Mouse (Mus musculus) ES-E14 (cell line): Measurements from ENCODE around the gene Asrgl1. TPM values are rescaled to one million over a fixed set of nuclear protein-coding genes. Genes with fewer than 3 reads are reported as not detected.

Source experiments
- DNase-seq: peaks from one replicate; pipeline ENCODE4 v3.0.0-alpha.2; 2013; ENCODE audit warnings: low read depth, low spot score
- H3K27ac ChIP-seq: 2 replicates; pipeline ENCODE4 v1.5.1; 2012; ENCODE audit warnings: low read depth, mild to moderate bottlenecking, low read length, moderate library complexity, mixed read lengths; ENCODE audit not compliant: poor library complexity, insufficient read depth, severe bottlenecking
- H3K36me3 ChIP-seq: 2 replicates; pipeline ENCODE4 v1.6.1; 2012; ENCODE audit warnings: mild to moderate bottlenecking, low read length, moderate library complexity, mixed read lengths; ENCODE audit not compliant: control insufficient read depth, poor library complexity, insufficient read depth, severe bottlenecking
- H3K4me1 ChIP-seq, 2 experiments: fragments of 150-350 bp in 1 of 2; sonication (generic) in 1 of 2; 2 replicates each; pipeline ENCODE4 v1.6.1; 2012; ENCODE audit warnings: low read length in 2 of 2, mild to moderate bottlenecking in 1 of 2, mixed read lengths in 1 of 2; ENCODE audit not compliant: control insufficient read depth in 2 of 2, insufficient read depth in 2 of 2, poor library complexity in 1 of 2
- H3K4me3 ChIP-seq, 2 experiments: fragments of 150-350 bp in 1 of 2; sonication (generic) in 1 of 2; 2 replicates each; pipeline ENCODE4 v1.5.1; 2012; ENCODE audit warnings: low read length in 2 of 2, low read depth in 1 of 2, mild to moderate bottlenecking in 1 of 2, mixed read lengths in 1 of 2; ENCODE audit not compliant: insufficient read depth in 1 of 2, poor library complexity in 1 of 2, severe bottlenecking in 1 of 2
- H3K9ac ChIP-seq: 2 replicates; pipeline ENCODE4 v1.6.1; 2012; ENCODE audit warnings: low read depth, mild to moderate bottlenecking, low read length, mixed read lengths; ENCODE audit not compliant: poor library complexity, insufficient read depth, severe bottlenecking
- H3K9me3 ChIP-seq: fragments of 150-350 bp; sonication (generic); 2 replicates; pipeline ENCODE4 v1.6.1; 2012; ENCODE audit warnings: low read depth, mild to moderate bottlenecking, low read length; ENCODE audit not compliant: control insufficient read depth, insufficient read depth
- CHD2 ChIP-seq: IDR thresholded peaks from 2 replicates; pipeline ENCODE4 v1.6.1; 2014; ENCODE audit warnings: mild to moderate bottlenecking, low read depth, low read length, inconsistent platforms
- HCFC1 ChIP-seq: IDR thresholded peaks from 2 replicates; pipeline ENCODE4 v1.6.1; 2012; ENCODE audit warnings: low read length, inconsistent platforms, borderline replicate concordance; ENCODE audit not compliant: insufficient read depth
- MAFK ChIP-seq: IDR thresholded peaks from 2 replicates; pipeline ENCODE4 v1.6.1; 2014; ENCODE audit warnings: mild to moderate bottlenecking, low read depth, low read length, inconsistent platforms; ENCODE audit not compliant: insufficient read depth
- ZC3H11A ChIP-seq: IDR thresholded peaks from 2 replicates; pipeline ENCODE4 v1.6.1; 2012; ENCODE audit warnings: low read depth, mild to moderate bottlenecking, inconsistent platforms, low read length, borderline replicate concordance
- ZNF384 ChIP-seq: IDR thresholded peaks from 2 replicates; pipeline ENCODE4 v1.6.1; 2012; ENCODE audit warnings: low read depth, low read length, inconsistent platforms
- in situ Hi-C, 2 experiments: fragments of 600-800 bp; cut with MboI; formaldehyde crosslinking; loops; one replicate each; pipeline ENCODE4 v1.15.1; 2025; ENCODE audit warnings: low sequenced_read_pairs in 2 of 2, inconsistent platforms in 1 of 2; ENCODE audit not compliant: unreplicated experiment in 2 of 2
- total RNA-seq: library from RNA; depleted of rRNA; stranded (reverse); fragments of 300-350 nt; gene quantifications from 2 replicates; pipeline ENCODE4 v1.2.3, GENCODE M21; 2012

Asrgl1 gene
- total RNA-seq, 1 experiment, result 14.4 TPM

GRCm38 (mm10) chr19:9122390-9122789, 13.0 kb downstream of the Asrgl1 start:
- no peak for DNase-seq
- in situ Hi-C loops, result no loop called here

GRCm38 (mm10) chr19:9119655-9120425, 15.6 kb downstream of the Asrgl1 start:
- no peaks in the 10 kb centered on the region for H3K9me3 ChIP-seq
- DNase-seq, result no peak
- H3K36me3 ChIP-seq, result peaks cover 6% of the 10 kb centered on the region
- H3K4me3 ChIP-seq, result no peak overlapping the region
- TF ChIP-seq CHD2 (no peak), ZNF384 (no peak), HCFC1 (no peak)
- in situ Hi-C loops, result no loop called here
- no peak overlapping the region for H3K27ac ChIP-seq
- H3K9ac ChIP-seq, result no peak overlapping the region
- H3K4me1 ChIP-seq, result no peaks in the 10 kb centered on the region

More at GRCm38 (mm10) chr19:9122390-9122789, 13.0 kb downstream of the Asrgl1 start:
- no peak overlapping the region for H3K27ac ChIP-seq
- no peak overlapping the region for H3K4me3 ChIP-seq
- H3K9ac ChIP-seq, result no peak overlapping the region
- 0 out of 2 replicates have a peak, but pooled peaks cover 3% of the 10 kb centered on the region for H3K36me3 ChIP-seq
- H3K9me3 ChIP-seq, result no peaks in the 10 kb centered on the region
- TF ChIP-seq ZNF384 (no peak), MAFK (no peak), ZC3H11A (no peak)
- no peaks in the 10 kb centered on the region for H3K4me1 ChIP-seq

- in situ Hi-C loops, result no loop called here
- Histone ChIP-seq H3K4me3 (no peak overlapping the region), H3K9me3 (no peaks in the 10 kb centered on the region), H3K27ac (no peak overlapping the region), H3K9ac (no peak overlapping the region), H3K36me3 (peaks cover 8% of the 10 kb centered on the region), H3K4me1 (no peaks in the 10 kb centered on the region)
- TF ChIP-seq CHD2, result no peak
- no peak for TF ChIP-seq ZNF384
- TF ChIP-seq MAFK, result no peak
- no peak for TF ChIP-seq ZC3H11A
- TF ChIP-seq HCFC1, result no peak
- DNase-seq, result no peak
Measured at GRCm38 (mm10) chr19:9117275-9117674, 18.2 kb downstream of the Asrgl1 start.

- H3K36me3 ChIP-seq, result peaks cover 8% of the 10 kb centered on the region
- H3K27ac ChIP-seq, result no peak overlapping the region
- no peak overlapping the region for H3K9ac ChIP-seq
- DNase-seq, result no peak
- no peak for TF ChIP-seq ZNF384
- TF ChIP-seq MAFK, result no peak
- no peak for TF ChIP-seq CHD2
- no peak for TF ChIP-seq HCFC1
- no peak for TF ChIP-seq ZC3H11A
- no peak overlapping the region for H3K4me3 ChIP-seq
- in situ Hi-C loops, result no loop called here
- no peaks in the 10 kb centered on the region for H3K4me1 ChIP-seq
- H3K9me3 ChIP-seq, result no peaks in the 10 kb centered on the region
Measured at GRCm38 (mm10) chr19:9116268-9116667, 19.2 kb downstream of the Asrgl1 start.

- no peak for DNase-seq
Measured at GRCm38 (mm10) chr19:9112043-9112442, 23.4 kb downstream of the Asrgl1 start.

More at GRCm38 (mm10) chr19:9112043-9112442, 23.4 kb downstream of the Asrgl1 start:
- H3K9me3 ChIP-seq, result no peaks in the 10 kb centered on the region
- H3K4me1 ChIP-seq, result peaks cover 0 to 5% of the 10 kb centered on the region in 2 experiments; a peak in 1 of 4 replicates
- H3K9ac ChIP-seq, result no peak overlapping the region
- no peak overlapping the region for H3K4me3 ChIP-seq
- in situ Hi-C loops, result no loop called here
- H3K27ac ChIP-seq, result no peak overlapping the region
- TF ChIP-seq ZNF384 (no peak), HCFC1 (no peak), CHD2 (no peak), MAFK (no peak), ZC3H11A (no peak)
- peaks cover 5% of the 10 kb centered on the region for H3K36me3 ChIP-seq
